Mouse (Mus musculus): Measurements from ENCODE around the gene Mymx. TPM values are rescaled to one million over a fixed set of nuclear protein-coding genes. Genes with fewer than 3 reads are reported as not detected.

Gene Mymx
- polyA plus RNA-seq, 1 experiment: 0.84 TPM

DNA sequence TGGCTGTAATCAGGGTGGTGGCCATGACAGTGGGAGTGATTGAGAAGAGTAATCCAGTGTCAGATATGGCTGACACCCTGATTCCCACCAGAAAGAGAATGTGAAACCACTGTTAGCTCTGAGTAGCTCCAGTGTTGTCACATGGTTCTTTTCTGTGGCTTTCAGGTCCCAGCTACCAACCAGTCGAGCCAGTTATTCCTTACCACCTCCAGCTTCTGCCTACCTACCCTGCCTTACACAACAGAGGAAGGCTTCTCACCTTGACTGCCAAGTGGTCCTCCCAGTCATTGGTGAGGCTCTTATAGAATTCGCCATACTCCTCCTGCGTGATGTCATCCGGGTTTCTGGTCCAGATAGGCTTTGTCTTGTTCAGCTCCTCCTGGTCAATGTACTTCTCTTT is 31.9 kb downstream of the Mymx start:
- DNase-seq (ENCODE audit: low spot score): no peak

DNA sequence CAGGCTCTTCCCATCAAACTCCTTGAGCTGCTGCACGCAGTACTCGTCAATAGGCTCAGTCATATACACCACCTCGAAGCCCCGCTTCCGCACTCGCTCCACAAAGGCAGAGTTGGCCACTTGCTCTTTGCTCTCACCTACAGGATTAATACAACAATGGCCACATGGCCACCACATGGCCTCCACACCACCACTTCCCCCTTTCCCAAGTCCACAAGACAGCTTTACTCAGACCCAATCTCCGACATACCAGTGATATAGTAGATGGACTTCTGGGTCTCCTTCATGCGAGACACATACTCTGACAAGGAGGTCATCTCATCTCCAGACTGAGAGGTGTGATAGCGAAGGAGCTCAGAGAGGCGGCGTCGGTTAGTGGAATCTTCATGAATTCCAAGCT is 32.9 kb downstream of the Mymx start:
- DNase-seq (ENCODE audit: low spot score): no peak

DNA sequence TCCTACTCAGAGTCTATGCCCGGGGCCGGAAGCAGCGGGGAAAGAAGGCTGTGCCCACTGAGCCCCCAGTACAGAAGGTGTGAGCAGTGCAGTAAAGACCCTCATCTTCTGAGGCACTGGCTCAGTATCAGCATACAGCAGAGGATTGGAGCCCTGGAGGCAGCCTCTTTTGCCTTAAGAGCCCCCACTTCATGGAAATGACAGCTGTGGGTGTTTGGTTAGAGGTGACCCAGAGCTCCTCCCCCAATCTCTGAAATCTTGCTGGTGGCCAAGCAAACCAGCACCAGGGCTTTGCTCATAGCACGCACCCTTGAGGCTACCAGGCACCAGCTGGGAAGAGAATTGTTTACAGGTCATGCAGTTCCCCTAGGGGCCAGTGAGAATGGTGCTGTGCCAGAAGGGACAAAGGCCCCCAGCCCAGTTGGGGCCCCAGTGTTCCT is 34.7 kb downstream of the Mymx start:
- no peak for DNase-seq (ENCODE audit: low spot score)

DNA sequence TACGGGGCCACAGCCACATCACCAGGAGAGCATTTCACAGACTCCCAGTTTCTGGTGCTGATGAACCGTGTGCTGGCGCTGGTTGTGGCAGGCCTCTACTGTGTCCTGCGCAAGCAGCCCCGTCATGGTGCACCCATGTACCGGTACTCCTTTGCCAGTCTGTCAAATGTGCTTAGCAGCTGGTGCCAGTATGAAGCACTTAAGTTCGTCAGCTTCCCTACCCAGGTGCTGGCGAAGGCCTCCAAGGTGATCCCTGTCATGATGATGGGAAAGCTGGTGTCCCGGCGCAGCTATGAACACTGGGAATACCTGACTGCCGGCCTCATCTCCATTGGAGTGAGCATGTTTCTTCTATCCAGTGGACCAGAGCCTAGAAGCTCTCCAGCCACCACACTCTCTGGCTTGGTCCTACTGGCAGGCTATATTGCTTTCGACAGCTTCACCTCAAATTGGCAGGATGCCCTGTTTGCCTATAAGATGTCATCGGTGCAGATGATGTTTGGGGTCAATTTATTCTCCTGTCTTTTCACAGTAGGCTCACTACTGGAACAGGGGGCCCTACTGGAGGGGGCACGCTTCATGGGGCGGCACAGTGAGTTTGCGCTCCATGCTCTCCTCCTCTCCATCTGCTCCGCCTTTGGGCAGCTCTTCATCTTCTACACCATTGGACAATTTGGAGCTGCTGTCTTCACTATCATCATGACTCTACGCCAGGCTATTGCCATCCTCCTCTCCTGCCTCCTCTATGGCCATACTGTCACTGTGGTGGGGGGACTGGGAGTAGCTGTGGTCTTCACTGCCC is 35.3 kb downstream of the Mymx start:
- no peak for DNase-seq (ENCODE audit: low spot score)

DNA sequence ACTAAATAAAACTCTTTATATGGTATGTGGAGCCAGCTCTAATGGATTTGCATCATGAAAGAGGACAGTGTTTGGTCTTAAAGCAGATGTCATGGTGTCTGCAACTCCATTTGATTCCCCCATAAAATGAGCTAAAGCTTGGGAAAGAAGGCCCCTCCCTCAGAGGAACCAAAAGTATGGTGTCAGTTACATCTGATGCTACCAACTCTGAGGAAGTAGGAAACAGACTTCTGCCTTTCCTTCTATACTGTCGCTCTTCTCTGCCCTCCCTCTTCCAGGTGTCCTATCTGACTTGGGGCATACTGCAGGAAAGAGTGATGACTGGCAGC is 35.9 kb downstream of the Mymx start:
- no peak for DNase-seq (ENCODE audit: low spot score)

DNA sequence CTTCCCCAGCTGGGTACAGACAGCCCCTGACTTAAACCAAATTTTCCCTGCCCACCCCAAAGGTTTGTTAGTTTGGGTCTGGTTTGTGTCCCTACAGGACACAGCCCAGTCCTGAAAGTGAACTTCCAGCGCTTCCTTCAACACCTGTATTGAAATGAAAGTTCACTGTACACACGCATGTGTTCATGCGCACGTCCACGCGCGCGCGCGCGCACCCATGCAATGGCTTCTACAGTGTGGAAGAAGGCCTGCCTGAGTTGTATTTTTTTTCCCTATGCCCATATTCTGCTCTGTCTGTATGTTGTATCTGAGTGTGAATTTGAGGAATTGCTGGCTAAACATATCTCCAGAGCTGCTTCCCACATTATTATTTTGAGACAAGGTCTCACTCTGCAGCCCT is 36.8 kb downstream of the Mymx start:
- DNase-seq (ENCODE audit: low spot score): no peak

DNA sequence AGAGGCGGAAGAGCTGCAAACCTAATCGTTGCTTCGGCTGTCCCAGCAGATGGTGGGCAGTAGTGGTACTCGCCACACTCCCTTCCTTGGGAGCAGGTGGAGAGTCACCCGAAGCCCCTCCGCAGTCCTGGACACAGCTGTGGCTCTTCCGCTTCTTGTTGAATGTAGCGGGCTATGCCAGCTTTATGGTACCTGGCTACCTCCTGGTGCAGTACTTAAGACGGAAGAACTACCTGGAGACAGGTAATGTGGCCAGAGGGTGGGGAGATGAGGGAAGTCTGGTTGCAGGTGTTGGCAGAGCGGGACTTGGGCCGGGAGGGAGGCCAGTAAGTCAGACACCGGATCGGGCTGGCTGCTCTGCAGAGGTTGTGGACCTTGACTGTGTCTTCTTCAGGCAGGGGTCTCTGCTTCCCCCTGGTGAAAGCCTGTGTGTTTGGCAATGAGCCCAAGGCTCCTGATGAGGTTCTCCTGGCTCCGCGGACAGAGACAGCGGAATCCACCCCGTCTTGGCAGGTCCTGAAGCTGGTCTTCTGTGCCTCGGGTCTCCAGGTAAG is 37.3 kb downstream of the Mymx start:
- no peak for DNase-seq (ENCODE audit: low spot score)

DNA sequence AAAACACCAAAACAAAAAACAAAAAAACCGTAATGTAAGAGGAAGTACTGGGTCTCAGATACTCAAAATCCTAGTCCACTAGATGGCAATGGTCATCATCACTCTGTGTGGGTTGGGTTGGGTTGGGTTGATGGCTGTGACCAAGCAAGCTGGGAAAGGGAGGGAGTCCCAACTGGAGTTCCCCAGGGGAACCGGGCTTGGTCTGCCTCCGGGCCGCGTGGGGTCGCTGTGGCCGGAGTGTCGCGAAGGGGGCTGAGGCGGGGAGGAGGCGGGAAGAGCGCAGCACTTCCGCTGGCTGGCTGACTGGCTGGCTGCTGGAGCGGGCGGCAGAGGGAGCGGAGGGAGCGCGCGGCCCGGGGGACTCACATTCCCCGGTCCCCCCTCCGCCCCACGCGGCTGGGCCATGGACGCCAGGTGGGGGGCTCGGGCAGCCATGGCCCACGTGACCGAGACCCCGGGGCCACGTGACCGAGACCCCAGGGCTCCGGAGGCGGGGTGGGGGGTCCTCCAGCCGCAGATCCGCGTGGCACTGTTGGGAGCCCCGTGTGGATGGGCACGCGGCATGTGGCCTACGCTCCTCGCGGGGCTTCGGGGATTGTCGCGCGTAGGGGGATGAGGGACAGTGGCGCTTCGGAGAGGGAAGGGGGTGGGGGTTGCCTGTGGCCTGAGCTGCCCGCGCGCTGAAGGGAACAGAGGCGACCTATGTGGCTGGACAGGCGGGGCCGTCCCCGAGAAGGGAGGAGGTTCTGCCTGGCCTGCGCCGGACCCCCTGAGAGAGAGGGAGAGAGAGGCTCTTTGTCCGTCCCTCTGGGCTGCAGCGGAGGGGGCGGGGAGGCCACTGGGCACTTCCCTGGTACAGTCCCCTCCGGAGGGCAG is 38.0 kb downstream of the Mymx start, which contains the start of gene Slc35b2:
TSS of gene Slc35b2 (plus strand) at position 220 of the 876 bp plus-strand sequence.
- DNase-seq (ENCODE audit: low spot score): peak; percentile 91

DNA sequence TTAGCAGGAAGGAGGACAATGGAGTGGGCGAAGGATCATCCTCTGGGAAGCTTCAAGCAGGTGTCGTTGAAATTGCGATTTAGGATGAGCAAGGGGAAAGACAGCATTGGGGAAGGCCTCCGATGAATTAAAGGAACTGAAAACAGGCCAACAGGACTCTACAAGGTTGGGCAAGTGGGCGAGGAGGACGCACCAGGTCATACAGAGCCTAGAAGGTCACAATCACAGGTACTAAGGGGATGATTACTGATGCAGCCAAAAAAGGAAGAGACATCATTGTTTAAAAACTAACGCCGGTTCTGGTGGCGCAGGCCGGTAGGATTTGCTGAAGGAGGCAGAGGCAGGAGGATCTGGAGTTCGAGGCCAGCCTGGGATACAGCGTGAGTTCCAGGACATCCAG is 38.7 kb downstream of the Mymx start:
- no peak for DNase-seq (ENCODE audit: low spot score)

DNA sequence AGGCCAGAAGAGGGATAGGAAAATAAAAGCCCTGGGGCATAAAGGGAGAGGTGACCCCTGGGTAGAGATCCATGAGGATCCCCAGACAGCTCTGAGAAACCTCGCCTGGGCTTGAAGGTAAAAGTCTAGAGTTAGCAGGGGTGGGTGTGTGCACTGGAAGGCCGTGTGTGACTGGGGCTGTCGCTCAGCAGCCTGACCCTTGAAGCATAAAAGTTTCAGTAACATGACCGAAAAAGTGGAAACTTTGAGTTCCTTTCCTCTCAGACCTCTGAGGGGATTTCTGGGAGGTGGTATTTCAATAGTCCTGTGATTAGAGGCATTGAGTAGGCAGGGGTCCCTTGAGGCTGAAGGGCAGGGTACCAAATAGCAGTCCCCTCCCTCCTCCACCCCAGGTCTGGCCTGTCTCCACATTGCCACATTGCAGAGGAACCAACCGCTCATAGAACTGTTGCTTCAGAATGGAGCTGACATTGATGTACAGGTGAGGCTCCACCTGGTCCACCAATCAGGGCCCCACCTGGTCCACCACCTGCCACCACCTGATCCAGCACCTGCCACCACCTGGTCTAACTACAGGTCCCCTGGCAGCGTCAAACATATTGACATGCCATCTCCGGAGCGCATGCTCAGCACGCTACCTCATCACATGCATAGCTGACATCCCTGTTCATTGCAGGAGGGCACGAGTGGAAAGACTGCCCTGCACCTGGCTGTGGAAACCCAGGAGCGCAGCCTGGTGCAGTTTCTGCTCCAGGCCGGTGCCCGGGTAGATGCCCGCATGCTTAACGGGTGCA is 42.0 kb downstream of the Mymx start:
- DNase-seq (ENCODE audit: low spot score): no peak

DNA sequence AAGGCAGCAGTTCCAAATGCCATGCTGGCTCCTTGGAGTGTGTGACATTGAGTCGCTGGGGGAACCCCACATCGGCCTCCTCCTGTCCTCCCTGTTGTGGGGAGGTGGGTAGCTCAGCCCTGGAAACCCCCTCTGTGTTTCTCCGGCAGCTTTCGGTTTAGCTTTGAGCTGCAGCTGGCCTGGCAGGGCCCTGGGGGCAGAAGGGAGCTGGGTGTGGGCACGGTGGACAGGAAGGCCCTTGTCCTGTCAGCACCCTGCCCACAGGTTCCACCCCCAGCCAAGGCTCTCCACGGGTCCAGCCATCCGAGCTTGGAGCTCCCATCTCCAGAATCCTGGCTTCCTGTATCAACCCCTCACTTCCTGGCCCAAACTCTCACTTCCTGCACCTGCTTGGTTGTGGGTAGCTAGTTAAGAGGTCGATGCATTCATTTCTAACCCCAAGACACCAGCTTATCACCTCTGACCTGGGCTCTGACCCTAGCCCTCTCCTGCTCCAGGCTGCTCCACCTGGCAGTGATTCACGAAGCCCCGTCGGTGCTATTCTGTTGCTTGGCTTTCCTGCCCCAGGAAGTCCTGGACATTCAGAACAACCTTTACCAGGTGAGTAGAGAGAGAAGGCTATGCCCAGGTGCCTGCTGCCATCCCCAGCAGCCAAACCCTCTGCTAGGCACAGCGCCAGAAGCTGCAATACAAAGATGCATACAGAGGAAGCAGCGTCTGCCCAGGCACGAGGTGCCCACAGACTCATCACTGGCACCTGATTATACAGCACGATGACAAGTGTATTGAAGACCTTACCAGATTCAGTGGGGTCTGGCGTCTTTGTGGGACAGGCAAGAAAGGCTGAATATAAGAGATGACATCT is 43.7 kb downstream of the Mymx start:
- DNase-seq (ENCODE audit: low spot score): no peak

DNA sequence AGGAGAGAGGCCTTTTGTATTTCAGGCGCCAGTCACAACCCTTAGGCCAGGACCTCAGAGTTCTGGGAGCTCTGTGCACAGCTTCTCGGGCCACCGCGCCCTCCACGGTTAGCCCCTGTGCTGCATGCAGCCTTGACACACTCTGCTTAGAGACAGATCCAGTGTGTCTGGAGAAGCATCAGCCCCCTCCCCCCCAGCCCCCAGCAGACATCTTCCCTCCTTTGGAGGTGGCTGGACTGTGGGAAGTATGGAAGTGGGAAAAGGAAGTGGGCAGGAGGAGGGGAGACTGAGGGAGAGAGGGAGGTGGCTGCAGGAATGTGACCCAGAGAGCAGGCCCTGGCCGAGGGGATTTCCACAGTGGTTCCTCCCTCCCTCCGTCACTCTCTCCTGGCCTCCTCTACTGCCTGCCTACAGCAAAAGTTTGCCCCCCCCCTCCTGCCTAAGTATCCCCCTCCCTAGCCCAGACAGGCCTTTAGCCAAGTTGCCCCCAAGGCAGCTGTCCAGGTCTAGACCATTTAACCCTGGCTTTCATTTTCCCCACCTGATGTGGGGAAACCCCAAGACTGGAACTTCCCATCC is 44.6 kb downstream of the Mymx start:
- DNase-seq (ENCODE audit: low spot score): no peak

DNA sequence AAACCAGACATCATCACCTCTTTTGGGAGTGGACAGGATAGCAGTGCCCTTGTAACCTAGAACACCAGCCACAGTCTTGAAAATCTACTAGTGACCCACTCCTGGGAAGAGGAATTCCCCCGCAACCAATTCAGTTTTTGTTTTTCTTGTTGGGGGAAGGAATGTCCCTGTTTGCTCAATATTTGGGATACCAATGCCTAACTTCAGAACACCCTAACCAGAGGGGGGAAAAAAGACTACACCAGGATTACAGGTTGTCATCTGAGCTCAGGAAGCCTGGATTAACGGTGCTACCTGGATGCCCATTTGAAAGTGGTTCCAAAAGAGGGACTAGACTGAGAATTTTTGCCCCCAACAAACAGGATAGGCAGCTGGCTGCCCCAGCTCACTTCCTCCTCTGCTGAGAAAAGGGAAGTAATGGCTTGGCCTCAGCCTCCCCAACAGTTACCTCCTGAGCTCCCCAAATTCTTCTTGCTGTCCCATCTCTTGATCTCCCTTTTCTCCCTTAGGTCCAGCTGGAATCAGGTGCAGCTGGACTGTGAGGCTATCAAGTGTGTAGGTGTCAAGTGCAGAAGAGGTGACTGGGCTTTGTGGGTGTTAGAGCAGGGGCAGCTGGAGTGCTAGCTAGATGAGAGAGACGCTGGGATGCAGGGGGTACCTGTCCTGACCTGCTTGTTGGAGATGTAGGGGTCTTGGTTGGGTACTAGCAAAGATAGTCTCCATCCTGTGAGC is 45.2 kb downstream of the Mymx start:
- DNase-seq (ENCODE audit: low spot score): no peak

DNA sequence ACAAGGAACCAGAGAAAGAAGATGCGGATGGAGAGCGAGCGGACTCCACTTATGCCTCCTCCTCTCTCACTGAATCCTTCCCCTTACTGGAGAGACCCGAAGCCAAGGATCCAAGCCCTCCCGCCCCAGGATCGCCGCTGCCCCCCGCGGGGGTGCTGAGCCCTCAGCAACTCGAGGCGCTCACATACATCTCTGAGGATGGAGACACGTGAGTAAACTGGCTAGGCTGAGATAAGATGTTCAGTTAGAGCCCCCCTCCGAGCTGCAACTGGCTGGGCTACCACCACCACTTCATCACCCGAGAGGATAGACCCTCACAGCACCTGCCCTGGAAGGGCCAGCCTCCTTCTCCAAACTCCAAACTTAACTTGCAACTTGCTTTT is 45.8 kb downstream of the Mymx start:
- no peak for DNase-seq (ENCODE audit: low spot score)

DNA sequence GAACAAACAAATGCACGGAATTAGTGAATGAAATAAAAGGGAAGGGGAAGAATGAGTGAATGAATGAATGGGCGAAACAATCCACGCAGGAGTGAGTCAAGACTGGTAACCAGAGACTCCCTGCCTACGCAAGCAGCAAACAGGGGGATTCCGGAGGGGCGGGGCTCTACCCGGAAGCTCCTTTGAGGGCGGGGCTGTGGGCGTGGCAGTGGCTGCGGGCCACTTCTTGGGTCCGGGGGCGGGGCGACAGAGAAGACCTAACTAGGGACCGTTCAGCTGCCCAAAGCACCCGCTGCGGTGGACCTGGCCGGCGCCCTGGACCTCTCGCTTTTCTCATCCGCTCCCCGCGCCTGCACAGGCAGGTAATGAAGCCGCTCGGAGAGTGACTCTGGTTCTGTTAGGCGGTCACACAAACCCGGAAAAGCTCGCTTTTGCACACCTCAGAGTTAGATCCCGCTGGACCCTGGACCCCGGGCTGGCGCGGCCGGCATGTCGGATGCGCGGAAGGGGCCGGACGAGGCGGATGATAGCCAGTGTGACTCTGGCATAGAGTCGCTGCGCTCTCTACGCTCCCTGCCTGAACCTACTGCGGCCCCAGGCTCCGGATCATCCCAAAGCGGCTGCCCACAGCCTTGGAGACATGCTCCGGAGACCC is 46.3 kb downstream of the Mymx start, which contains the start of gene Nfkbie:
TSS of gene Nfkbie (plus strand) at position 252 of the 655 bp plus-strand sequence.
- peak; percentile 84 for DNase-seq (ENCODE audit: low spot score)

DNA sequence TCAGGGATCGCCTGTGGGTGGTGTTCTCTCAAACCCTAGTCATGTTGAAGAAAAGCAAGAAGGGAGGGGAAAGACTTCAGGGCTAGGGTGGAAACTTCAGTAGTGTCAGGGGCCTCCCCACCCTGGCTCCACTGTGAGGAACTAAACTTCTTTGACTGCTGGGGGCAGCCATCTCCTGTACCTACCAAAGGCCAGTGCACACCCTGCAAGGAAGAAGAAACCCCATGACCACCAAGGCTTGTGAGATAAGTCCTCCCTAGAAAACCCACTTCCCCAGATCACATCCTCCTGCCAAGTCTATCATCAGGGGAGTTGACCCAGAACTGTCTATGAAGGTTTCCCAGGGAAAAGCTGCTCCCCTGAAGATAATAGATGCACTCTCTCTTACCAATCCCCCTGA is 47.5 kb downstream of the Mymx start:
- no peak for DNase-seq (ENCODE audit: low spot score)

DNA sequence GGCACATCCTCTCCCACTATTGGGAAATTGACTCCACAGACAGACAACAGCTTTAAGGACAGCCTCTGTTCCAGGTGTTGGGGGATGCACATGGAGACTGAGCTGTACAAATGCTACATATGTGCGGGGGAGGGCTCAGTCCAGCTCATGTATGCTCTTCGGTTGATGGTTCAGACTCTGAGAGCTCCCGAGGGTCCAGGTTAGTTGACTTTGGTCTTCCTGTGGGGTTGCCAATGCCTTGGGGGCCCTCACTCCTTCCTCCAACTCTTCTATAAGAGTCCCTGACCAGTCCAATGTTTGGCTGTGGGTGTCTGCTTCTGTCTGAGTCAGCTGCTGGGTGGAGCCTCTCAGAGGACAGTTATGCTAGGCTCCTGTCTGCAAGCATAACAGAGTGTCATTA is 48.8 kb downstream of the Mymx start:
- DNase-seq (ENCODE audit: low spot score): no peak

DNA sequence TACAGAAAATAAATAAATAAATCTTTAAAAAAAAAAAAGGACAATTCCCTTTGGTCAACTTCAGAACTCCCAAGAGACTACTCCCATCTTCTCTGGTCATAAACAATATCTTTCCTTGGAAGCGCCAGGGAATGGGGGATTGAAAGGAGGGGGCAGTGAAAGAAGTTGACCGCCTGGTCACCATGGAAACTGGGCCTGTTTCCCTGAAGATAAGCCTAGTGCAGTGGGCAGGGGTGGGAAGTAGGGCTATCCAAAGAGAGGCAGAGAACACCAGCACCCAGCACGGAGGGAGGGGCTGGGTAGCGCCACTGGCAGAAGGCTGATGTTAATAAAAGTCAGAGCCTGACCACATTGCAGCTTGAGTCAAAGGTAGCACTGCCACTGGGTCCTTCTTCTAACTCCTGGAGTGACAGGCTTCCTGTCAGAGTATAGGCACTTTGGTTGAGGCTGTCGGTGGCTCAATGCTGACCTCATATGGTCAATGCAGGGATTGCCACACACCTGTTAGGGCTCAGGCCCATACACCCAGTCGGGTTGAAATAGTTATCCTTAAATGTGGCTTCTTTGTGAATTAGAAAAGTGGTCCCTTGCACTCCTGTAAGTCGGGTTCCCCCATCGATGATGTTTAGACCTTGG is 50.0 kb downstream of the Mymx start:
- no peak for DNase-seq (ENCODE audit: low spot score)
